Comparison of ENCODE assay signal across 10 mouse cellular contexts in the genomic region with DNA sequence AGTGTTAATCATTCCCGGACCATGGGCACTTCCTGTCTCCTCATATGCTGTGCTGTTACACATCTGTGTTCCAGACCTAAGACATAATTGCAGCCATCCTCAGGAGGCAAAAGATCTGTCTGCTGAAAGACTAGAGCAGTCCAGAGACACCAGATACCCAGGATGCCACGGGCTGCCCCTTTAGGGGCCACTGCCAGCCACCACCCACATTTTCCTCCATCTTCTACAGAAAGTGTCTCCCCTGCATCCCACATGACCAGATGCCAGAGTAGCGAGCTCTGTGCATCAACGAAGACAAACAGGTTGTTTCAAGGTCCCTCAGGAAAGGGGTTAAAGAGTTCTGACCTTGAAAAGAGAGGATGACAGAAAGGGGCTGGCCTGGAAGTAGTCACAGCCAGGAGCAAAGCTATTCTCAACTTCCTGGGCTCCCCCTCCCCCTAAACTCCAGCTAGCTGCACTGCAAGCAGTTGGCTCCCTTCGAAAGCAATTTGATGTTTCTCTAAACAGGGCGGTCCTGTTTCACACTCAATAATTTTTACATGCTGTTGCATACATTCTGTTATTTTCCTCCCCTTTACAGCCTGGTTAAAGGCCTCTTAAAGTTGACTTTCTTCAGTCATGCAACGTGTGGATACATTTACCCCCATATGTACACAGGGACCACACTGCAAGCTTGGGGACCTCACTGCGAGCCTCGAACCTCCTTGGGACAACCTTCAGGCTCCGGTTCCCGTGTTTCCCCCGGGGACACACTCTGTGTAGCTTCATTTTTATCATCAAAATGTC. TPM values are rescaled to one million over a fixed set of nuclear protein-coding genes. Genes with fewer than 3 reads are reported as not detected.
DNase-seq lines count a peak whose midpoint lies in the region; ATAC-seq and TF ChIP-seq lines count a peak whose summit lies in the region.
"Had no signal": no experiment of that assay in that cellular context is flagged by ENCODE, and none has a peak within 500 bp of the region (broad histone marks: within the 10 kb centered on the region; RNA-seq: fewer than 3 reads in every experiment).

No protein-coding gene starts in this region.

- H3K4me1 ChIP-seq in liver, embryonic 16.5 days (ENCODE audit: control insufficient read depth, low read depth, low read length), result no peaks in the 10 kb centered on the region
- H3K4me1 ChIP-seq in embryonic fibroblast, embryonic 13.5 days (ENCODE audit: control insufficient read depth, insufficient read depth, low read length), result peaks cover 10% of the 10 kb centered on the region; the same call in 1 of the 2 replicates

- no peaks in the 10 kb centered on the region for H3K9me3 ChIP-seq in liver, embryonic 16.5 days (replicated peaks; ENCODE audit: control insufficient read depth, low read length)

- no peaks in the 10 kb centered on the region for H3K27me3 ChIP-seq in liver, embryonic 16.5 days (ENCODE audit: control insufficient read depth, insufficient read depth, low read depth, low read length)

- no peaks in the 10 kb centered on the region for H3K36me3 ChIP-seq in liver, embryonic 16.5 days (ENCODE audit: control insufficient read depth, insufficient read depth)

- no peak overlapping the region for H3K4me2 ChIP-seq in liver, embryonic 16.5 days (ENCODE audit: low read depth, low read length)

- peak overlapping the region; percentile 71 for H3K27ac ChIP-seq in gastrocnemius, adult 2 months
- H3K27ac ChIP-seq in liver, embryonic 16.5 days (ENCODE audit: low read length), result 0 out of 2 replicates have a peak overlapping the region, but pooled peaks have one; percentile 22
- peak overlapping the region; percentile 15; the same call in 1 of the 2 replicates for H3K27ac ChIP-seq in embryonic fibroblast, embryonic 13.5 days (ENCODE audit: insufficient read depth, low read length)
- H3K27ac ChIP-seq: left cerebral cortex, adult 2 months had no signal

- ATAC-seq in liver, embryonic 16.5 days (ENCODE audit: low read depth), result no peak
- no peak for ATAC-seq in megakaryocyte progenitor cell, adult 5-6 weeks (replicated peaks; ENCODE audit: poor library complexity)

- TF ChIP-seq CTCF in gastrocnemius, adult 2 months (IDR thresholded peaks at IDR 0.05), result no peak
- no peak for TF ChIP-seq CTCF in embryonic fibroblast, embryonic 13.5 days (IDR thresholded peaks at IDR 0.05; ENCODE audit: borderline replicate concordance, insufficient read depth, low read length)

- 46% methylated on average over 12 of the region's 12 CpGs for WGBS in liver, embryonic 16.5 days (ENCODE audit: insufficient replicate concordance)

- intact Hi-C loops in gastrocnemius, adult 2 months (cut with DNase I), result no loop called here

- TF ChIP-seq POLR2A in embryonic fibroblast, embryonic 13.5 days (IDR thresholded peaks at IDR 0.05; ENCODE audit: low read depth, low read length), result no peak

- H3K4me3 ChIP-seq in gastrocnemius, adult 2 months, result peak overlapping the region; percentile 17
- H3K4me3 ChIP-seq in liver, embryonic 16.5 days (ENCODE audit: low read depth, low read length), result no peak overlapping the region
- H3K4me3 ChIP-seq in embryonic fibroblast, embryonic 13.5 days (ENCODE audit: insufficient read depth, low read length), result no peak overlapping the region
- H3K4me3 ChIP-seq: left cerebral cortex, adult 2 months had no signal

- DNase-seq in gastrocnemius, adult 2 months, result no peak
- no peak for DNase-seq in gastrocnemius, adult 8-10 months (ENCODE audit: low spot score in 2 of 2)
- no peak for DNase-seq in liver
- DNase-seq in mesoderm, embryonic 11.5 days (ENCODE audit: low read depth, low spot score), result peak; percentile 47
- DNase-seq in cerebellum, adult 11 months, result no peak

- no peak overlapping the region for H3K9ac ChIP-seq in liver, embryonic 16.5 days (ENCODE audit: low read depth, low read length)

RNA-seq across cellular contexts. Expression of a gene that starts 13.9 kb away (rescaled TPM):
- total RNA-seq in gastrocnemius, adult 2 months (2021), result 10 to 100 TPM; 51.3 to 69.5 TPM
- total RNA-seq in gastrocnemius, adult 8-10 months (2022), result 10 to 100 TPM; 17.8 to 38.4 (median 26.0) TPM
- polyA plus RNA-seq in liver, embryonic 16.5 days (2015; fragmentation: Nextera tagmentation; extraction: Ambion mirVana), result 7.2 and 9.2 TPM in 2 replicates
- polyA plus RNA-seq in embryonic fibroblast, embryonic 13.5 days (2011; ENCODE audit: insufficient read length, low read depth, missing spikeins), result 282 and 415 TPM in 2 replicates
- 0.22 and 0.29 TPM in 2 replicates for total RNA-seq in megakaryocyte progenitor cell, adult 5-6 weeks (2015)
- total RNA-seq in megakaryocyte progenitor cell, adult 5-6 weeks (2017), result 0.46 and 0.64 TPM in 2 replicates

RNA-seq across cellular contexts. Expression of a gene that starts 13.9 kb away (rescaled TPM):
- 100 to 1,000 TPM in 1 of 2 experiments, 10 to 100 TPM in 1; 73.3 to 117 TPM for total RNA-seq in gastrocnemius, adult 2 months (2021)
- total RNA-seq in gastrocnemius, adult 8-10 months (2022), result 10 to 100 TPM; 27.4 to 61.7 (median 46.3) TPM
- polyA plus RNA-seq in liver, embryonic 16.5 days (2015; fragmentation: Nextera tagmentation; extraction: Ambion mirVana), result 21.1 and 25.7 TPM in 2 replicates
- 757 and 1,094 TPM in 2 replicates for polyA plus RNA-seq in embryonic fibroblast, embryonic 13.5 days (2011; ENCODE audit: insufficient read length, low read depth, missing spikeins)
- 0.29 and 0.32 TPM in 2 replicates for total RNA-seq in megakaryocyte progenitor cell, adult 5-6 weeks (2015)
- total RNA-seq in megakaryocyte progenitor cell, adult 5-6 weeks (2017), result 0.08 and 1.8 TPM in 2 replicates
- total RNA-seq: megakaryocyte-erythroid progenitor cell, adult 5-6 weeks had no signal

Comparison
In these comparisons a context has a peak if more than half of its experiments do, and no peak if none do; other contexts are left out.
1. H3K27ac ChIP-seq: peak in every context shown above with its lines; median percentile 71 in gastrocnemius, adult 2 months; 22 in liver, embryonic 16.5 days; 15 in embryonic fibroblast, embryonic 13.5 days.
2. RNA of a gene that starts 13.9 kb away (total RNA-seq): 51.3 to 69.5 TPM in gastrocnemius, adult 2 months and 17.8 to 38.4 TPM in gastrocnemius, adult 8-10 months; 0.22 to 0.64 TPM in megakaryocyte progenitor cell, adult 5-6 weeks; every median in the first group is over 10 times any median in the second.
3. RNA of a gene that starts 13.9 kb away (total RNA-seq): 73.3 to 117 TPM in gastrocnemius, adult 2 months and 27.4 to 61.7 TPM in gastrocnemius, adult 8-10 months; 0.08 to 1.8 TPM in megakaryocyte progenitor cell, adult 5-6 weeks; every median in the first group is over 10 times any median in the second.